Mouse (Mus musculus) limb, embryonic 14.5 days (tissue): ENCODE measurements around the gene Wnt8b. TPM values are rescaled to one million over a fixed set of nuclear protein-coding genes. Genes with fewer than 3 reads are reported as not detected.
A peak's percentile ranks its signal among the peaks of the same experiment; 100 is the strongest.

ENCODE experiments used
- ATAC-seq: fragments of 200-750 bp; cut with Nextera tagmentation; 2 replicates; pipeline ENCODE4 v1.8.0; 2017; ENCODE audit warnings: low read depth, moderate number of reproducible peaks, moderate TSS enrichment; ENCODE audit not compliant: low FRiP score
- DNase-seq: peaks from one replicate; pipeline ENCODE4 v3.0.0-alpha.2; 2015; ENCODE audit warnings: low spot score
- H3K27ac ChIP-seq: fragments of 300-500 bp; sonication (generic); replicated peaks from 2 replicates; pipeline ENCODE4 v1.5.1; 2014; ENCODE audit warnings: low read depth, mild to moderate bottlenecking, low read length, moderate library complexity, mixed read lengths
- H3K27me3 ChIP-seq: fragments of 300-500 bp; sonication (generic); 2 replicates; pipeline ENCODE4 v1.6.1; 2014; ENCODE audit warnings: low read length, mixed read lengths; ENCODE audit not compliant: control insufficient read depth, insufficient read depth
- H3K36me3 ChIP-seq: fragments of 300-500 bp; sonication (generic); 2 replicates; pipeline ENCODE4 v1.6.1; 2014; ENCODE audit warnings: mild to moderate bottlenecking, low read length, moderate library complexity, mixed read lengths; ENCODE audit not compliant: control insufficient read depth, insufficient read depth
- H3K4me1 ChIP-seq: fragments of 300-500 bp; sonication (generic); 2 replicates; pipeline ENCODE4 v1.6.1; 2014; ENCODE audit warnings: antibody characterized with exemption, low read length, mixed read lengths; ENCODE audit not compliant: control insufficient read depth, insufficient read depth
- H3K4me2 ChIP-seq: fragments of 300-500 bp; sonication (generic); replicated peaks from 2 replicates; pipeline ENCODE4 v1.6.1; 2014; ENCODE audit warnings: low read depth, mild to moderate bottlenecking, low read length, moderate library complexity; ENCODE audit not compliant: severe bottlenecking
- H3K4me3 ChIP-seq: fragments of 300-500 bp; sonication (generic); replicated peaks from 2 replicates; pipeline ENCODE4 v1.5.1; 2014; ENCODE audit warnings: low read length
- H3K9ac ChIP-seq: fragments of 300-500 bp; sonication (generic); 2 replicates; pipeline ENCODE4 v1.6.1; 2014; ENCODE audit warnings: mild to moderate bottlenecking, low read depth, low read length, moderate library complexity; ENCODE audit not compliant: severe bottlenecking
- H3K9me3 ChIP-seq: fragments of 300-500 bp; sonication (generic); 2 replicates; pipeline ENCODE4 v1.6.1; 2016; ENCODE audit warnings: low read length; ENCODE audit not compliant: control insufficient read depth
- POLR2A ChIP-seq: fragments of 200-500 bp; IDR thresholded peaks from 2 replicates; pipeline ENCODE4 v1.8.0; 2012; ENCODE audit warnings: inconsistent platforms, mild to moderate bottlenecking, moderate library complexity, borderline replicate concordance; ENCODE audit not compliant: insufficient read depth, insufficient read length; ENCODE audit errors: extremely low read depth
- WGBS: fragments of 180-500 bp; shearing (Covaris S2); extraction: QIAGEN DNeasy Blood & Tissue Kit; methylation state at CpG from one replicate; pipeline ENCODE4 v1.1.7; 2014; 5-methylcytosine and 5-hydroxymethylcytosine counted together
- polyA plus RNA-seq, 2 experiments: library from polyadenylated mRNA; depleted of rRNA in 1 of 2; stranded (reverse) in 1 of 2; unstranded in 1 of 2; fragments of >200 nt; fragmentation: Nextera tagmentation in 1 of 2; extraction: Ambion mirVana in 1 of 2; gene quantifications; 2 replicates each; pipeline versions ENCODE4 v1.2.1 to v1.2.3; 2012 to 2014

The Wnt8b gene
- polyA plus RNA-seq, 2 experiments: 0.04 TPM; not detected in 1

DNA sequence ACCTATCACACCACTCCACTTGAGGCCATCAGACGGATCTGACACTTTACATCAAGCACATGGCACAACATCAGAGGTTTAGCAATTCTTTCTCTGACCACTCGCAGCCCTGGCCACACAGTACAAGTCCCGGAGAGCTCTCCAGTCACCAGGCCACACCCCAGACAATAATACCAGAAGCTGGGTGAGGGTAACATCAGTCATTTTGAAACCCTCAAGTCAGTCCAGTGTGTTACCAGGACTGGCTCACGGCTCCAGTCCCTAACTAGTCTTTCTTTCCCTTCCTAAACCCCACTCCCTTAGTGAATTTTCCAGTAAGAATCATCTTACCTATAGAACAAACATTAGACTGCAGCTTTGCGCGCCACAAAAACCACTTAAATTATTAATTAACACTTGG, 36.7 kb downstream of the Wnt8b start:
- H3K4me2 ChIP-seq: no peak overlapping the region
- TF ChIP-seq POLR2A: no peak
- 83% methylated on average over 6 of the region's 6 CpGs for WGBS
- no peaks in the 10 kb centered on the region for H3K27me3 ChIP-seq
- no peak overlapping the region for H3K4me3 ChIP-seq
- H3K9ac ChIP-seq: no peak overlapping the region
- H3K36me3 ChIP-seq: no peaks in the 10 kb centered on the region
- ATAC-seq: no peak
- no peak overlapping the region for H3K27ac ChIP-seq
- H3K4me1 ChIP-seq: no peaks in the 10 kb centered on the region
- H3K9me3 ChIP-seq: no peaks in the 10 kb centered on the region
- DNase-seq: no peak

GRCm38 (mm10) chr19:44535376-44535775, 42.1 kb downstream of the Wnt8b start:
- Histone ChIP-seq H3K4me1 (no peaks in the 10 kb centered on the region), H3K4me3 (no peak overlapping the region), H3K36me3 (no peaks in the 10 kb centered on the region), H3K4me2 (no peak overlapping the region), H3K9me3 (no peaks in the 10 kb centered on the region), H3K27me3 (no peaks in the 10 kb centered on the region), H3K27ac (no peak overlapping the region), H3K9ac (no peak overlapping the region)
- no peak for TF ChIP-seq POLR2A
- DNase-seq (no peak), ATAC-seq (no peak)
- 31% methylated on average over 3 of the region's 3 CpGs for WGBS

GRCm38 (mm10) chr19:44537416-44537815, 44.1 kb downstream of the Wnt8b start:
- WGBS: 79% methylated on average over 8 of the region's 8 CpGs

GRCm38 (mm10) chr19:44542694-44543178, 49.5 kb downstream of the Wnt8b start:
- ATAC-seq: no peak

More at GRCm38 (mm10) chr19:44537416-44537815, 44.1 kb downstream of the Wnt8b start:
- no peak for TF ChIP-seq POLR2A
- no peaks in the 10 kb centered on the region for H3K4me1 ChIP-seq
- DNase-seq (no peak), ATAC-seq (no peak)
- no peak overlapping the region for H3K27ac ChIP-seq
- no peak overlapping the region for H3K4me3 ChIP-seq
- peaks cover 5% of the 10 kb centered on the region; the same call in 1 of the 2 replicates for H3K9me3 ChIP-seq
- H3K36me3 ChIP-seq: no peaks in the 10 kb centered on the region
- H3K9ac ChIP-seq: no peak overlapping the region
- no peaks in the 10 kb centered on the region for H3K27me3 ChIP-seq
- no peak overlapping the region for H3K4me2 ChIP-seq

DNA sequence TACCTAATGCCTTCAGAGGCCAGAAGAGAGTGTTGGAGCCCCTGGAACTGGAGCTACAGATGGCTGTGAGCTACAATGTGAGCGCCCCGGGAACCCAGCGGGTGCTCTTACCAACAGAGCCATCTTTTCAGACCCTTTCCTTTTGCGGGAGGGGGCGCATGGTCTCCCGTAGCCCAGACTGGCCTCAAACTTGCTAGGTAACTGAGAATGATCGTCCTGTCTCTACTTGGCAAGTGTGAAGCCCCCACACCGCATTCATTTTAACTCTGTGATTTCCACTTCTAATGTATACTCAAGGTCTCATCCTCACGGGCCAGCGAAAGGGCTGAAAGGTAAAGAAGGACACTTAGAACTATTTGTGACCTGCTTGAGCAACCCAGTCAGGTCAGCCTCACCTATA, 51.1 kb downstream of the Wnt8b start:
- TF ChIP-seq POLR2A: no peak
- ATAC-seq: no peak
- H3K36me3 ChIP-seq: peaks cover 17% of the 10 kb centered on the region
- H3K9me3 ChIP-seq: peaks cover 5% of the 10 kb centered on the region; the same call in 1 of the 2 replicates
- WGBS: 64% methylated on average over 10 of the region's 10 CpGs
- no peak overlapping the region for H3K9ac ChIP-seq
- no peak overlapping the region for H3K4me3 ChIP-seq
- no peak overlapping the region for H3K27ac ChIP-seq
- peaks cover 3% of the 10 kb centered on the region; the same call in 1 of the 2 replicates for H3K27me3 ChIP-seq
- peaks cover 3% of the 10 kb centered on the region; the same call in 1 of the 2 replicates for H3K4me1 ChIP-seq
- no peak for DNase-seq
- 0 out of 2 replicates have a peak overlapping the region, but pooled peaks have one; percentile 71 for H3K4me2 ChIP-seq

More at GRCm38 (mm10) chr19:44542694-44543178, 49.5 kb downstream of the Wnt8b start:
- Histone ChIP-seq H3K27ac (no peak overlapping the region), H3K4me3 (no peak overlapping the region), H3K36me3 (peaks cover 1% of the 10 kb centered on the region; the same call in 1 of the 2 replicates), H3K9me3 (peaks cover 5% of the 10 kb centered on the region; the same call in 1 of the 2 replicates), H3K4me2 (no peak overlapping the region), H3K9ac (no peak overlapping the region), H3K4me1 (peaks cover 3% of the 10 kb centered on the region; the same call in 1 of the 2 replicates), H3K27me3 (peaks cover 3% of the 10 kb centered on the region; the same call in 1 of the 2 replicates)
- 83% methylated on average over 8 of the region's 8 CpGs for WGBS
- TF ChIP-seq POLR2A: no peak
- no peak for DNase-seq
